Mouse (Mus musculus) megakaryocyte-erythroid progenitor cell, adult 5-6 weeks (primary cell): ENCODE results near the gene Yes1. TPM values are rescaled to one million over a fixed set of nuclear protein-coding genes. Genes with fewer than 3 reads are reported as not detected.

ENCODE experiments used
- total RNA-seq, 2 experiments: library from RNA; stranded (forward) in 1 of 2; stranded (reverse) in 1 of 2; fragments of 200-1000, 215-1000 nt in 1 of 2; fragments of >200 nt in 1 of 2; fragmentation: Nextera tagmentation in 1 of 2; gene quantifications; 2 replicates each; pipeline ENCODE4 v1.2.3; 2014 to 2017

Gene Yes1
- total RNA-seq, 2 experiments from 2014 or later, result 0.23 TPM; not detected in 1

Other genes with a start within 250 kb of the Yes1 start
- gene Ppp1cb, start 152.3 kb upstream of the Yes1 start, total RNA-seq (2014; fragmentation: Nextera tagmentation), result 102 and 177 TPM in 2 replicates
- gene Ppp1cb, start 152.3 kb upstream of the Yes1 start, total RNA-seq (2017), result 203 and 224 TPM in 2 replicates
- gene Pisd, start 174.5 kb downstream of the Yes1 start, total RNA-seq (2014; fragmentation: Nextera tagmentation), result 22.8 and 23.1 TPM in 2 replicates
- gene Pisd, start 174.5 kb downstream of the Yes1 start, total RNA-seq (2017), result 10.9 and 17.8 TPM in 2 replicates
- gene Gm20671, start 215.9 kb downstream of the Yes1 start, total RNA-seq (2014; fragmentation: Nextera tagmentation), result 4.3 TPM in 1 of 2 replicates, not detected in the other
- gene Gm20671, start 215.9 kb downstream of the Yes1 start, total RNA-seq (2017), result 4.5 TPM in 1 of 2 replicates, not detected in the other
- gene Prr14l, start 243.1 kb downstream of the Yes1 start, total RNA-seq (2014; fragmentation: Nextera tagmentation), result 45.5 and 63.9 TPM in 2 replicates
- gene Prr14l, start 243.1 kb downstream of the Yes1 start, total RNA-seq (2017), result 56.5 and 63.8 TPM in 2 replicates